Mouse (Mus musculus): ENCODE measurements at regions not wholly inside any gene's neighbourhood (a gene's known extent, or its start where the extent isn't known, plus 50 kb on each side); places are given as distances from the start of the nearest gene placed in this dataset.

DNA sequence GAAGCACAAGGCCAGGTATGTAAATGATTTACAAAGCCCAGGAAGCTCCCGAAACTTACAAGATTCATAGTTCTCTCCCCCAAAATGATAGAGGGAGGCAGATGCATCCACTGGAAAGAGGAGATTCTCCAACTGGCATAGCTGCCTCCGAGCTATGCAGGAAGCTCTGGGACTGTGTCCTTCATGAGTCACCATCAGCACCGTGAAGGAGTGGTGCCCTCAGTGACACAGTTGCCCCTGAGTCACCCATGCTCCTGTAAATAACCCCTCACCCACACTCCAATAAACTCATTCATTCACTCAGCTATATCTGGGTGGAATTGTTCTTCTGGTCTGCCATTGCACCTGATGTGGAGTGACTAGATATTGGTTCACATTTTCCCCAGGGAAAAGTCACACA, 114.6 kb downstream of the Zfp169 start:
- peak; percentile 67; the same call in 1 of the 2 replicates for ATAC-seq (ENCODE audit: low FRiP score, low TSS enrichment)
- Histone ChIP-seq H3K4me1 (replicated peaks; ENCODE audit: control insufficient read depth, insufficient read depth) (no peaks in the 10 kb centered on the region), H3K27ac (replicated peaks) (no peak overlapping the region), H3K4me2 (replicated peaks; ENCODE audit: low read depth) (no peak overlapping the region), H3K9ac (ENCODE audit: low read length) (no peak overlapping the region), H3K4me3 (ENCODE audit: low read depth, low read length) (no peak overlapping the region), H3K27me3 (ENCODE audit: control insufficient read depth, insufficient read depth, low read length) (no peaks in the 10 kb centered on the region), H3K36me3 (ENCODE audit: control insufficient read depth, insufficient read depth, low read length) (no peaks in the 10 kb centered on the region), H3K9me3 (ENCODE audit: control insufficient read depth, low read length) (no peaks in the 10 kb centered on the region)
- no peak for DNase-seq (ENCODE audit: low spot score)
- 65% methylated on average over 3 of the region's 3 CpGs for WGBS
- TF ChIP-seq EP300 (optimal IDR thresholded peaks at IDR 0.05) (no peak), CTCF (IDR thresholded peaks at IDR 0.05; ENCODE audit: low read depth) (no peak)

DNA sequence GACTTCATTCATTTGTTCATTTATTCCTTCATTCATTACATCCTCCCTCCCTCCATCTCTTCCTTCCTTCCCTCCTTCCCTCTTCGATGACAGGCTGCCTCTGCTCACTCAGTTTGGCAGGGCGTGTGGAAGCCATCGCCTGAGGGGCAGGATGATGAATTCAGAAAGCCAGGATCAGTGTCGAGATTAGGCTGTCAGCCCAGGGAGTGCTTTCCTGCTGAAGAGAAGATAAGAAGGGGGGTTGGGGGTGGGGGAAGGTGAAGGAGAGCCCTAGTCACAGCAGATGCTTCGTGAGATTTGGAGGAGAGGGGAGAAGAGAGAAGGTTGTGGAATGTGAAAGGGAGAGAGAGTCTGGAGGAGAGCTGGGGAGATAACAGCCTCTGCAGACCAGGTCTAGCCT, 110.9 kb downstream of the Zfp169 start:
- H3K27ac ChIP-seq (replicated peaks) = no peak overlapping the region
- no peaks in the 10 kb centered on the region for H3K9me3 ChIP-seq (ENCODE audit: control insufficient read depth, low read length)
- no peak overlapping the region for H3K9ac ChIP-seq (ENCODE audit: low read length)
- no peak for ATAC-seq (ENCODE audit: low FRiP score, low TSS enrichment)
- TF ChIP-seq CTCF (IDR thresholded peaks at IDR 0.05; ENCODE audit: low read depth) = no peak
- no peak for TF ChIP-seq EP300 (optimal IDR thresholded peaks at IDR 0.05)
- no peak for DNase-seq (ENCODE audit: low spot score)
- no peak overlapping the region for H3K4me3 ChIP-seq (ENCODE audit: low read depth, low read length)
- 9% methylated on average over 5 of the region's 5 CpGs for WGBS
- no peaks in the 10 kb centered on the region for H3K27me3 ChIP-seq (ENCODE audit: control insufficient read depth, insufficient read depth, low read length)
- H3K36me3 ChIP-seq (ENCODE audit: control insufficient read depth, insufficient read depth, low read length) = no peaks in the 10 kb centered on the region
- H3K4me2 ChIP-seq (replicated peaks; ENCODE audit: low read depth) = no peak overlapping the region
- no peaks in the 10 kb centered on the region for H3K4me1 ChIP-seq (replicated peaks; ENCODE audit: control insufficient read depth, insufficient read depth)

- H3K9me3 ChIP-seq (ENCODE audit: control insufficient read depth, low read length) = no peaks in the 10 kb centered on the region
- TF ChIP-seq EP300 (optimal IDR thresholded peaks at IDR 0.05) = no peak
- no peak for TF ChIP-seq CTCF (IDR thresholded peaks at IDR 0.05; ENCODE audit: low read depth)
- H3K36me3 ChIP-seq (ENCODE audit: control insufficient read depth, insufficient read depth, low read length) = no peaks in the 10 kb centered on the region
- H3K27me3 ChIP-seq (ENCODE audit: control insufficient read depth, insufficient read depth, low read length) = no peaks in the 10 kb centered on the region
- no peak overlapping the region for H3K4me2 ChIP-seq (replicated peaks; ENCODE audit: low read depth)
- H3K4me3 ChIP-seq (ENCODE audit: low read depth, low read length) = no peak overlapping the region
- ATAC-seq (ENCODE audit: low FRiP score, low TSS enrichment) (no peak), DNase-seq (ENCODE audit: low spot score) (no peak)
- no peak overlapping the region for H3K9ac ChIP-seq (ENCODE audit: low read length)
- 65% methylated on average over 9 of the region's 9 CpGs for WGBS
- H3K27ac ChIP-seq (replicated peaks) = no peak overlapping the region
- H3K4me1 ChIP-seq (replicated peaks; ENCODE audit: control insufficient read depth, insufficient read depth) = no peaks in the 10 kb centered on the region
Measured at GRCm38 (mm10) chr13:48422438-48423329, 90.6 kb downstream of the Zfp169 start.

- no peak overlapping the region for H3K4me3 ChIP-seq (ENCODE audit: low read depth, low read length)
- WGBS = 58% methylated on average over 5 of the region's 5 CpGs
- H3K9ac ChIP-seq (ENCODE audit: low read length) = no peak overlapping the region
- no peak for ATAC-seq (ENCODE audit: low FRiP score, low TSS enrichment)
- TF ChIP-seq CTCF (IDR thresholded peaks at IDR 0.05; ENCODE audit: low read depth) (no peak), EP300 (optimal IDR thresholded peaks at IDR 0.05) (no peak)
- no peaks in the 10 kb centered on the region for H3K36me3 ChIP-seq (ENCODE audit: control insufficient read depth, insufficient read depth, low read length)
- no peaks in the 10 kb centered on the region for H3K27me3 ChIP-seq (ENCODE audit: control insufficient read depth, insufficient read depth, low read length)
- no peak overlapping the region for H3K27ac ChIP-seq (replicated peaks)
- no peaks in the 10 kb centered on the region for H3K9me3 ChIP-seq (ENCODE audit: control insufficient read depth, low read length)
- no peaks in the 10 kb centered on the region for H3K4me1 ChIP-seq (replicated peaks; ENCODE audit: control insufficient read depth, insufficient read depth)
- DNase-seq (ENCODE audit: low spot score) = no peak
- H3K4me2 ChIP-seq (replicated peaks; ENCODE audit: low read depth) = no peak overlapping the region
Measured at GRCm38 (mm10) chr13:48426816-48427215, 86.4 kb downstream of the Zfp169 start.

- 37% methylated on average over 14 of the region's 14 CpGs for WGBS
- peak; percentile 59; the same call in 1 of the 2 replicates for ATAC-seq (ENCODE audit: low FRiP score, low TSS enrichment)
Measured at GRCm38 (mm10) chr13:48436659-48437345, 76.4 kb downstream of the Zfp169 start.

More at GRCm38 (mm10) chr13:48436659-48437345, 76.4 kb downstream of the Zfp169 start:
- H3K36me3 ChIP-seq (ENCODE audit: control insufficient read depth, insufficient read depth, low read length) = no peaks in the 10 kb centered on the region
- peak; percentile 43 for DNase-seq (ENCODE audit: low spot score)
- H3K27me3 ChIP-seq (ENCODE audit: control insufficient read depth, insufficient read depth, low read length) = no peaks in the 10 kb centered on the region
- no peaks in the 10 kb centered on the region for H3K4me1 ChIP-seq (replicated peaks; ENCODE audit: control insufficient read depth, insufficient read depth)
- TF ChIP-seq CTCF (IDR thresholded peaks at IDR 0.05; ENCODE audit: low read depth) (no peak), EP300 (optimal IDR thresholded peaks at IDR 0.05) (no peak)
- H3K4me3 ChIP-seq (ENCODE audit: low read depth, low read length) = no peak overlapping the region
- no peak overlapping the region for H3K4me2 ChIP-seq (replicated peaks; ENCODE audit: low read depth)
- H3K27ac ChIP-seq (replicated peaks) = no peak overlapping the region
- H3K9ac ChIP-seq (ENCODE audit: low read length) = no peak overlapping the region
- no peaks in the 10 kb centered on the region for H3K9me3 ChIP-seq (ENCODE audit: control insufficient read depth, low read length)
